Mouse (Mus musculus) liver, adult (tissue): ENCODE measurements around the gene Ppm1e.

Experiments
- GATA4 ChIP-seq: IDR thresholded peaks from 2 replicates; pipeline ENCODE4 v1.6.1; 2014; ENCODE audit warnings: mild to moderate bottlenecking, low read length; ENCODE audit not compliant: insufficient replicate concordance

Gene Ppm1e

DNA sequence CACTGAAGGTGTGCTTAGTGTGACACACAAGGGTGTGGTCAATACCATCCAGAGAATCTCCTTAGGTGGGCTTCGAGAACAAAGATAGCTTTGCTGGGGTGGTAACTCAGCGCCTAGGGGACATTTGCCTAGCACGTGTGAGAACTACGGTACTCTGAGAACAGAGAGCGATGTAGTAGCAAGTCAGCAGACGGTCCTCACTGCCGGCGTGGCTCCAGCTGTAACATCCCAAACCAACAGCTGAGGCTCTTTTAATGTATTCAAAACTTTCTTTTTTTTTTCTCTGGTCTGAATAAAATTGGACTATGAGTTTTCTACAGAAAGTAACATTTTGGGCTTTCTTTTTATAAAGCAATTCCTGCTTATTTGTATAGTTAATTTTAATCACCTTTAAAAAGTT, 36.3 kb downstream of the Ppm1e start:
- no peak for TF ChIP-seq GATA4

DNA sequence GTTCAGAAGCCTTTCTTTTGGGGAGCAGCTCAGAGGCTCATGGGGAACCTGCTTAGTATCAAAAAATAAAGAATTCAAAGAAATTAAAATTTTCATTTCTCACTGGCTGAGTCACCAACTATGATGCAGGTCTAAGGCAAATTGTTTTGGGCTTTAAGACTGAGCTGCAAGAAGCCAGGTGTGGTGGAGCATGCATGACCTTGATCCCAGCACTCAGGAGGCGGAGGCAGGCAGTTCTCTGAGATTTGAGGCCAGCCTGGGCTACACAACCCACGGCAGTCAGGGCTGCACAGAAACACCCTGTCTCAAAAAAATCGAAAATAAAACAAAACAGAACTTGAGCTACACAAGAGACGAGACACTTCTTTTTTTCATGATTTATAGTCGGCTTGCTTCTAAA, 38.8 kb downstream of the Ppm1e start:
- TF ChIP-seq GATA4, result no peak

DNA sequence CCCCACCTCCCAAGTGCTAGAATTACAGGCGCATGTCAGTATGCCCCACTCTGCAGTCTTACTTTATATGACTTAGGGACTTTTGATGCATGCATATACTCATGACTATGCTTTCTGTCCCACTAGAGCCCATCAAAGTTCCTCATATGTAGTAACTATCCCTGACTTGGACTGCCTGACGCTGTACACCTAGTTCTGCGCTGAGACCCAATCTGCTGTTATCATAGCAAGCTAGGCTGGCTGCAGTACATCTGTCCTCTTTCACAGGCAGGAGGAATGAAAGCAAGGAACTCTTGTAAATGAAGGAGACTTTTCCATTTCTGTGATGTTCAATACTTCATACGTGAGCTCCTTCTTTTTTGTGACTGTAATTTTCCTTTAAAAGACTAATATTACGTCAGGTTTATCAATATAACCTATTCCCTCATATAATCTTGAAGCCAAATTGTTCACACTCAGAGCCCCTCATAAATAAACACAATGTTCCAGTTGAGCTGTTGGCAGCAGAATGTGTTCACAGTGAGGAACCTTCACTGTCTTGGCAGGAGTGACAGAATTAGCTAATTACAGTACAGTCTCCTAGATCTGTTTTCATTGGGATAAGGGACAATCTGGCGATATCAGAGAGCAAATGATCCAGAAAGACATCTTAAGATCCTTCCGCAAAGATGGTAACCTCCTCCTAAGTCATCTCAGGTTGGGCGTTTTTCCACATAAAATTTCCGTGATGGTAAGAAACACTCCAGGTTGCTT, 39.7 kb downstream of the Ppm1e start:
- TF ChIP-seq GATA4, result no peak

DNA sequence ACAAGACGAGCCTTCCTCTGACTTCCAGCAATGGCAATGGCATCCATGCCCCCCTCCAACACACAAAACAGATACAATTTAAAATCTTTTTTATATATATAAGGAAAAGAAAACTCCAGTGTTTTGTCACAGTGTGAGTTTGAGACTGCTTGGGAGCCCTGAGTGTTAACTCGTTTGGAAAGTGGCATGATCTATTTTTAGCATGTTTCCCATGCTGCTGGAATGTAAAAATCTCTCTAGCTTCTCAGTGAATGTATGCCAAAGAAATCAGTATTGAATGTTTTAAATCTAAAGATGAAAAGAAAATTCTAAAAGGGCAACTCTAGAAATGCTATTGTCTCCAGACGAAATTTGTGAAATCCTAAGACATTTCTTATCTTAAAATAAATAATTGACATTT, 45.3 kb downstream of the Ppm1e start:
- no peak for TF ChIP-seq GATA4

DNA sequence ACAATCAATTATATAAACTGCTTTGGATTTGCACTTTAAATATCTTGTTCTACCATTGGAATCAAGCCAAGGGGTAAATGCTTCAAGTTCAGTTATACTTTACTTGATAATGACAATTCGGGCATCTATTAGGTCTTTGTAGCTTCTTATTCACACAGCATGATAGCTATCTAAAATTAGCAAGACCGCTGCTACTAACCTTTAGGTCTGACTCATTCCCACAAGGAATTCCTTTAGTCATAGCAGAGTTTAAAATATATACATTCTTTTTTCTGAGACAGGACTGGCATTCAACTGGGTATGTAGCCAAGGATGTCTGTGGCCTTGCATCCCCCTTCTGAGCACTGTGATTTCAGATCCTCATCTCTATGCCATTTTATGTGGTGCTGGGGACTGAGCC, 48.5 kb downstream of the Ppm1e start:
- TF ChIP-seq GATA4, result no peak

DNA sequence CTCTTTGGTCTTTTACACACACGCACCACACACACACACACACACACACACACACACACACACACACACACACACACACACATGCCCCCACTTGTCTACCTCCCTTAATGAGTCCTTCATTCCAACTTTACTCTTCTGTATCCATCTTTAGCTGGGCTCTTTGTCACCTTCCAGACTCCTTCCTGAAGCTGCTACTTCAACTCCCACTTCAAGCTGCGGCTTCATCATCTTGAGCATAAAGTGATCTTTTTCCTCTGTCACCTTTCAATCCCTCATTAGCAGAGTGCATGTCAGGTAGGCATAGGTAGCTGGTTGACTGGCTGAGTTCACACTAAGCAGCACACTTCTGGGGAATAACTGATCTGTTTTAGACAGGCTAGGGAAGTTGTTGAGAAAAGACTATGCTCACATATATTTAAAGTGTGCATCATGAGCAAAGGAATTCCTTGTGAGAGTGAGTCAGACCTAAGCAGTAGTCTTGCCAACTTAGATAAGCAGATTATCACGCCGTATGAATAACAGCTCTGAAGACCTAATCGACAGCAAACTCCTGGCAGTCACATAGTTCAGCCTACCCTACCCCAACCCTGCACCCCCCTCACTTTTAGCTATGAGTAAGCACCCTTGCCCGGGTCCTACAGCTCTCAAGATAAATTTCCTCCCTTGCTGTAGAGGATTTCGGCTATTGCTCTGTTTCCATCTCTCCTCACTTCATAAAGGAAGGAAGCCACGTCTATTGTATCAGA, 49.3 kb downstream of the Ppm1e start:
- TF ChIP-seq GATA4, result no peak

DNA sequence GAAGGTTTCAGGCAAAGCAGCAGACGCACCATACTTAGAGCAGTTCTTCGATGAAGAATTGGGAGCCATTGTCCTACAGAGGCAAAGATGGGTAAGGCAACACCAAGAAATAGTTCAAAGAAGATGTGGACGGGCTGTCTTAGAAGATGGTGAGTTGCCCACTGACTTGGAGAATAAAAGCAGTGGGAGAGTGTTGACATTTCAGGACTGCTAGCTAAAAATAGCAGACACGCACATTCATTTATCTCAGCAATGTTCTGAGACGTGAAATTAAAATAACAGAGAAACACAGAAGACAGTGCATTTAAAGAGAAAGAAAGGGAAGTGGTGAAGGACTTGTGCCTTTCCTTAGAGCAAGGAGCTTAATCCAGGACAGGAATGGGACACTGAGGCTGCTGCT, 59.8 kb downstream of the Ppm1e start:
- TF ChIP-seq GATA4, result no peak

DNA sequence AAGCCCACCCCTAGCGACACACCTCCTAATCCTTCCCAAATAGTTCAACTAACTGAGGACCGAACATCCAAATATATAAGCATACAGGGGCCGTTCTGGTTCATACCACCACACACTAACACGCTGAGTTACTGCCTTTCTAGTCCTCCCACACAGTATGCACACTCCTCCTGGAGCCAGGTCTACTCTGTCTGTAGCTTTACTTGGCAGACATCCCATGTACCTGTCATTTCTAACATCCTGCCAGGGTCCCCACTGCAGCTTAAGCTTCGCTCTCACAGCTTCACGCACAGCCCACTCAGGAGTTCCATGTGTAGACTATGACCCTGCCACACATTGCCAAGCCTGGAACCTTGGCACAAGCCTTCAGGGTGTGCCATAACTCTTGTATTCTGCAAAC, 62.4 kb downstream of the Ppm1e start:
- TF ChIP-seq GATA4, result no peak

DNA sequence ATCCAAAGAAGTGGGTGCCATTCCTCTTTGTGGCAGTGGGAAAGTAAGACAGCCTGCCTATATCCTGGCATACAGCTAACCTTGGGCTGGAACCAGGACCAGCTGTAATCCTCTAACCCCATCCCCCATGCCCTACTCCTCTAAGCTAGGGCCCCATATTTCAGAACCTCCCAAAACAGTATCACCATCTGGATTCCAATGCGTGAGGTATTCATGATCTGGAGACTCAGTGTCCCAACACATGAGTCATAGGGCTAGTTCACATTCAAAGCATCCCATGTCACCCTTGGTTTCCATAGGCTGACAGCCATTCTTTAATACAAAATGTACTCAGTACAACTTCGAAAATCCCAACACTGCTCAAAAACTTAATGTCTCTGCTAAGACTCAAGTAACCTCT, 63.2 kb downstream of the Ppm1e start:
- TF ChIP-seq GATA4, result no peak

DNA sequence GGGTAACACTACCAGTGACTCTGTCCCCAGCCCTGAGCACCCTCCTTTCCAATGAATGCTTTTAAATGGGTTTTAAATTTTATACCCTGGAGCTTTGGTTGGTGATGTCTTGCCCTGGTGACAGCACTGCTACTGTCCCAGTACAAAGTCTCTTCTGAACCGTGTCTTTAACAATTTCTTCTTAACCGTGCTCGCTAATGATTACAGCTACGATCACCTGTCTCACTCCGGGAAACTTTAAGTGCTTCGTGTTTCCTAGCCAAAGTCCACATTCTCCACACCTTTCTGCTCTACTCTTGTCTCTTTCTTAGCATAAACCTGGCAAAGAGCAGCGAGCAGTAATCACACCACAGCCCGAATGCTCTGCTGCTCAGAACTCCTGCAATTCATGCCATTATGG, 69.5 kb downstream of the Ppm1e start:
- TF ChIP-seq GATA4, result no peak

DNA sequence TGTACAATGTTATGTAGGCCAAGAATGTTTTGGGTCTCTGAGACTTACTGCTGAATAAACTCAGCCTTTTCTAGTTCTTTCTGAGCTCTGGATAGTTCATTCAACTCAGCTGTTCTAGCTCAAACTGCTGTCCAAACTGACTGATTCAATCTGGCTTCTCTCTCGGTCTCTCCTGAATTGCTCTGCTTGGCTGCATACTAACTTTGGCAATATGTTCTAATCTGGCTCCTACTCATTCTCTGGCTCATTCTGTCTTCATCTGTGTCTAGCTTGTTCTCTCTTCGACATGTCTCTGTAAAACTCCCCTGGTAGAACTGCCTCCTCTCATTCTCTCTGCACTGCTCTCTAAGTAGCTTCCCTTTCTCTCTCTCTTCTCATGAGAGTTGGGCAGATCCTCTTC, 72.6 kb downstream of the Ppm1e start:
- TF ChIP-seq GATA4, result no peak

DNA sequence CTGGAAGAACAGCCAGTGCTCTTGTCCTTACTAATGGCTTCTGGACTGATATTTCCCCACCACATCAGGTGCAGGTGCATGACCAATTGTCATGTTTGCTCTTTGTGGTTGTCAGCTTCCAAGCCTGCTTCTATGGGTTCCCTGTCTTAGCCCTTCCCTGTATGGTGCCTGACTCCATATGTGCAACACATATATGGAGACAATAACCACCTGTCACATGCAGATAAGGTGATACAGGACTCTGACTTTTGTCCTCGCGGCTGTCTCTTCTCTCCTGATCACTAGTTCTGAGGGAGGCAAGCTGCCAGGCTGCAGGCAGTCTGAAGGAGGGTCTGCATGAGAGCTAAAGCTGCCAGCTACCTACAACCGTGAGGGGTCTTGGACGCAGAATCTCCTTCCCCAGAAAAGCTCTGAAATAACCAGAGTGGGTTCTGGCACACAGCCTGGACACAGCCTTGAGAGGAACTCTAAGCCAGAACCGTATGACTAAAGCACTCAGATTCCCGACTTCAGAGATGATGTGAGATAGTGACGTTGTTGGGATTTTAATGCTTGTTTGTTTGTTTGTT, 76.8 kb downstream of the Ppm1e start:
- TF ChIP-seq GATA4, result no peak

DNA sequence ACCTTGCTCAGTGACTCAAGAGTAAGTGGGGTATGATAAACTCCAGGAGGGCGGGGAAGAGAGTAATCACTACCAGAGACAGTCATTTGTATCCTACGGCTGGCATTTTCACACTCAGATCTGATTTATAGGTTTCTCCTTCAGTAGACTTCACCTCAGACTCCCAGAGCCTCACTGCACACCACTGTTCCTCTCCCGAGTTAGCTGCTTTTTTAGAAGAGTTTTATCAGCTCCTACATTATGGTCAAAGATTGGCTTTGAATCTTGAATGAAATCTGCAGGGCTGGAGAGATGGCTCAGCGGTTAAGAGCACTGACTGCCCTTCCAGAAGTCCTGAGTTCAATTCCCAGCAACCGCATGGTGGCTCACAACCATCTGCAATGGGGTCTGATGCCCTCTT, 79.4 kb downstream of the Ppm1e start:
- TF ChIP-seq GATA4, result no peak

DNA sequence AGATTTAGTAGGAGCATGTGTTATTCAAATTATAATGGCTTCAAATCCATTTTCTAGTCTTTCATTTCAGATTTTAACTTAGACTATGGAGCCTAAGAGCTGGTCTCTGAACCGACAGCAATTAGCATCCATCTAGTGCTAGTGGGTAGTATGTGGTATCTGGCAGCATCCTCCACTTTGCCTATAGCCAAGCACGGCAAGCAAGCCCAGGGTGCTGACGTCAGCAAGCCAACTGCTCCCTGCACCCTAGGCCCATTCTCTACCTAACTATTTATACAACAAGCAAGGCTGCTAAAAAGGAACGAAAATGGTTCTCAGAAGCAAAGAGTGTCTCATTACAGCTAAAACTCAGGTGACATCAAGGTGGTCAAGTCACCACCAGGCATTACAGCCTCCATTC, 80.0 kb downstream of the Ppm1e start:
- no peak for TF ChIP-seq GATA4

DNA sequence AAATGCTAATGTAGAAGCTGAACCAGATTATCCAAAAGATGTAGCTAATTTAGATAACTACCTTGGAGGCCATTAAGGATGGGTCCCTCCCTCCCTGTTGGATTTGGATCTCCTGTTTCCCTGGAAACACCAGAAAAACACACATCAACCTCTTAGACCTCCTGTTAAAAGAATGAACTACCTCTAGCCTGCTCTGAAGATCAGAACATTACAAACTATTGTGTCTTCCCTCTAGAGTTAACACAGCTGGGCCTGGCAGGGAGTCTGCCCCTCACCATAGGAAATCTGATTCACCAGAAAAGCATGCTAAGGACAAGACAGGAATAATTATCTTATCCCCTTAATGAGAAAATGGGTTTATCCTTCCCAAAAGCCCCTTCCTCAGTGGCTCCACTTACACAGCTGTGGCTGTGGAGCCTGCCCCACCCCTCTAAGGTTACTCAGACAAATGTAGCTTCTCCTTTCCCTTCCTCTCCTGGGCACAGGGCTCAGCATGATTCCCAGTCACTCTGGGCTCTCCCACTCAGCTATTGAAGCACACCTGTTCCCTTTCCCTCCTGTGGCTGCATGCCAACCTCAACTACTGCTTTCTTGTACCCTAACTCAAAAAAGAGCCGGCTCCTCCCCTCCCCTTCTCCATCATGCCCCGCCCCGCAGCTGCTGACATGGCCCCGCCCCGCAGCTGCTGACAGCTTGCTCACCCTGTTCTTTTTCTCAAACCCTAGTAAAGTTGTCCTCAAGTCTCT, 82.4 kb downstream of the Ppm1e start:
- TF ChIP-seq GATA4, result no peak
